Mouse (Mus musculus): ENCODE data around the gene Wdr3.

- no peak for TF ChIP-seq CTCF (IDR thresholded peaks at IDR 0.05; ENCODE audit: low read depth)
- TF ChIP-seq EP300 (optimal IDR thresholded peaks at IDR 0.05): no peak
Measured at GRCm38 (mm10) chr3:100189861-100190260, 27.7 kb upstream of the Wdr3 start.
